Mouse (Mus musculus) urinary bladder, postnatal 25 days (tissue): Measurements from ENCODE around the gene Fhdc1.

ENCODE experiments used
- DNase-seq: peaks from one replicate; pipeline ENCODE4 v3.0.0; 2022; ENCODE audit warnings: low spot score

The Fhdc1 gene

GRCm38 (mm10) chr3:84432797-84433445 is 47.3 kb downstream of the Fhdc1 start:
- no peak for DNase-seq

GRCm38 (mm10) chr3:84431257-84431656 is 49.0 kb downstream of the Fhdc1 start:
- no peak for DNase-seq

- no peak for DNase-seq
Measured at GRCm38 (mm10) chr3:84430152-84430551, 50.1 kb downstream of the Fhdc1 start.

GRCm38 (mm10) chr3:84428994-84429725 is 51.1 kb downstream of the Fhdc1 start:
- peak; percentile 32 for DNase-seq

- no peak for DNase-seq
Measured at GRCm38 (mm10) chr3:84427779-84428178, 52.5 kb downstream of the Fhdc1 start.

GRCm38 (mm10) chr3:84422340-84422739 is 57.9 kb downstream of the Fhdc1 start:
- no peak for DNase-seq

- DNase-seq, result no peak
Measured at GRCm38 (mm10) chr3:84413868-84414267, 66.4 kb downstream of the Fhdc1 start.

- DNase-seq, result no peak
Measured at GRCm38 (mm10) chr3:84412920-84413319, 67.3 kb downstream of the Fhdc1 start.

- DNase-seq, result no peak
Measured at GRCm38 (mm10) chr3:84409474-84409862, 70.8 kb downstream of the Fhdc1 start.

GRCm38 (mm10) chr3:84408756-84409473 is 71.3 kb downstream of the Fhdc1 start:
- no peak for DNase-seq

- no peak for DNase-seq
Measured at GRCm38 (mm10) chr3:84405523-84405922, 74.7 kb downstream of the Fhdc1 start.

- DNase-seq, result no peak
Measured at GRCm38 (mm10) chr3:84403389-84403788, 76.8 kb downstream of the Fhdc1 start.

- DNase-seq, result no peak
Measured at GRCm38 (mm10) chr3:84402716-84403115, 77.5 kb downstream of the Fhdc1 start.

GRCm38 (mm10) chr3:84397976-84398375 is 82.3 kb downstream of the Fhdc1 start:
- no peak for DNase-seq

GRCm38 (mm10) chr3:84396240-84396639 is 84.0 kb downstream of the Fhdc1 start:
- DNase-seq, result no peak

- DNase-seq, result no peak
Measured at GRCm38 (mm10) chr3:84395840-84396239, 84.4 kb downstream of the Fhdc1 start.

GRCm38 (mm10) chr3:84394841-84395447 is 85.3 kb downstream of the Fhdc1 start:
- no peak for DNase-seq
